Mouse (Mus musculus) heart, adult 2 months (tissue): ENCODE measurements around the gene Plcg1.

Source experiments
- CTCF ChIP-seq: fragments of 200-600 bp; IDR thresholded peaks from 2 replicates; pipeline ENCODE4 v1.8.1; 2022; ENCODE audit warnings: antibody characterized with exemption, mild to moderate bottlenecking, moderate library complexity
- POLR2A ChIP-seq: fragments of 200-500 bp; IDR thresholded peaks from 2 replicates; pipeline ENCODE4 v1.6.1; 2011; ENCODE audit warnings: mild to moderate bottlenecking, low read depth, low read length, control low read depth; ENCODE audit not compliant: insufficient read depth

GRCm38 (mm10) chr2:160725877-160726864, 4.9 kb upstream of the Plcg1 start:
- TF ChIP-seq CTCF, result peak; percentile 33
- TF ChIP-seq POLR2A, result no peak
